Mouse (Mus musculus): ENCODE results near the gene Rpp25l.
"Not testable (repeated sequence)": the region's sequence is repeated elsewhere in the genome, so short reads cannot be mapped to it uniquely, and the experiment has no call there.

DNA sequence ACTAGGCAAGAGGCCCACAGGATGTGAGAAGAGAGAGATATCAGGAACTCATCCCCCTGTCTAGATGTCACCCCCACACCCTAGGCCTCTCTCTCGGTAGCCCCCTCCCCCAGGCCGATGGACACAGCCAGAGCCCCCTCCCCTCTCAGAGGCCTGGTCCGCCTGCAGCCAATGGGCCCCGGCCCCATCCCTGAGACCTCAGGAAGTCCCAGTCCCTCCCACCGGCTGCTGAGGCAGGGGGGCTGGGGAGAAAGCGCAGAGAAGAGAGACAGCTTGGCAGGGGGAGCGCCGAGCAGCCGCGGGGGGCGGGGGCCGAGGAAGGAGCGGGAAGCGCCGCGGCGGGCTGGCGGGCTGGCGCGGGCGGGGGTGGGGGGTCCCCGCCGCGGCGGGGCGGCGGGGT is 30.0 kb downstream of the Rpp25l start:
- TF ChIP-seq CTCF, EP300 (IDR thresholded peaks at IDR 0.05; ENCODE audit: low read depth): not testable (repeated sequence)
